Mouse (Mus musculus) forebrain, embryonic 10.5 days (tissue): ENCODE results near the gene Gm17490. TPM values are rescaled to one million over a fixed set of nuclear protein-coding genes. Genes with fewer than 3 reads are reported as not detected.

Experiments
- polyA plus RNA-seq: library from polyadenylated mRNA; unstranded; fragments of >200 nt; fragmentation: Nextera tagmentation; extraction: Ambion mirVana; gene quantifications from 2 replicates; pipeline ENCODE4 v1.2.1, GENCODE M21; 2016

The Gm17490 gene
- polyA plus RNA-seq, 1 experiment from 2014 or later = not detected

Other genes with a start within 250 kb of the Gm17490 start
- 15.5 and 17.0 TPM in 2 replicates for gene Pfkfb3, start 72.2 kb downstream of the Gm17490 start, polyA plus RNA-seq
- gene Rbm17, start 22.1 kb downstream of the Gm17490 start, polyA plus RNA-seq = 203 and 213 TPM in 2 replicates
- not detected in 2 replicates for gene Il2ra, start 16.5 kb upstream of the Gm17490 start, polyA plus RNA-seq
- gene Il15ra, start 79.0 kb upstream of the Gm17490 start, polyA plus RNA-seq = 0.31 and 0.55 TPM in 2 replicates
- 104 TPM in 2 replicates for gene Fbh1, start 151.3 kb upstream of the Gm17490 start, polyA plus RNA-seq
- gene Ankrd16, start 151.6 kb upstream of the Gm17490 start, polyA plus RNA-seq = 46.4 and 53.9 TPM in 2 replicates